Mouse (Mus musculus) limb, embryonic 10.5 days (tissue): ENCODE results near the gene Cd44. TPM values are rescaled to one million over a fixed set of nuclear protein-coding genes. Genes with fewer than 3 reads are reported as not detected.
A peak's percentile ranks its signal among the peaks of the same experiment; 100 is the strongest.

Experiments used
- DNase-seq: peaks from one replicate; pipeline ENCODE4 v3.0.0-alpha.2; 2017; ENCODE audit warnings: low spot score
- H3K27ac ChIP-seq: fragments of 300-500 bp; sonication (generic); 2 replicates; pipeline ENCODE4 v1.5.1; 2016; ENCODE audit warnings: mild to moderate bottlenecking
- H3K27me3 ChIP-seq: fragments of 300-500 bp; sonication (generic); 2 replicates; pipeline ENCODE4 v1.6.1; 2016; ENCODE audit warnings: low read depth, mild to moderate bottlenecking; ENCODE audit not compliant: poor library complexity, severe bottlenecking
- H3K36me3 ChIP-seq: fragments of 300-500 bp; sonication (generic); 2 replicates; pipeline ENCODE4 v1.6.1; 2016; ENCODE audit warnings: mild to moderate bottlenecking, moderate library complexity
- H3K4me1 ChIP-seq: fragments of 300-500 bp; sonication (generic); 2 replicates; pipeline ENCODE4 v1.6.1; 2016
- H3K4me3 ChIP-seq: fragments of 300-500 bp; sonication (generic); 2 replicates; pipeline ENCODE4 v1.5.1; 2016; ENCODE audit warnings: mild to moderate bottlenecking, moderate library complexity
- H3K9me3 ChIP-seq: fragments of 300-500 bp; sonication (generic); replicated peaks from 2 replicates; pipeline ENCODE4 v1.6.1; 2016; ENCODE audit warnings: mild to moderate bottlenecking
- WGBS: fragments of 180-500 bp; shearing (Covaris S2); methylation state at CpG from one replicate; pipeline ENCODE4 v1.1.7; 2016; 5-methylcytosine and 5-hydroxymethylcytosine counted together
- polyA plus RNA-seq: library from polyadenylated mRNA; unstranded; fragments of >200 nt; fragmentation: Nextera tagmentation; extraction: Ambion mirVana; gene quantifications from 2 replicates; pipeline ENCODE4 v1.2.1, GENCODE M21; 2016

The Cd44 gene
- polyA plus RNA-seq, 1 experiment from 2014 or later = 3.4 TPM

DNA sequence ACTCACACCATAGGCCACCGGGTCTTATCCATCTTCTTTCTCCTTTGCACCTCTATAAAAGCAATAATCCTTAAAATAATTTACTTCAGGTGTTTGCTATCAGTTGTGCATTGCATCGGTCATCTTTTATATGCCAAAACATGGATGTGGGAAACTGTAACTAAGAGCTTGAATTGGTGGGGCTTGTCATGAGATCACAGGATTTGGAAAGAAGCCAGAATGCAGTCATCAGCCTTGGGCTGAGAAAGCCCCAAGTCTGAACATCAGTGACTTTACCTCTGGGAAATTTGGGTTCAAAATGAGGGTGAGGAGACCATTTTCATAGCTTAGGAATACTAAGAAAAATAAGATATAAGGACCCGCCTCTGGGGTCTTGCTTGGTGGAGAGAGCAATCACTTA is 4.1 kb upstream of the Cd44 start:
- WGBS = 84% methylated on average over 3 of the region's 3 CpGs
- no peak for DNase-seq
- Histone ChIP-seq H3K4me3 (no peak overlapping the region), H3K27ac (no peak overlapping the region), H3K36me3 (no peaks in the 10 kb centered on the region), H3K4me1 (peaks cover 13% of the 10 kb centered on the region), H3K27me3 (peaks cover 20% of the 10 kb centered on the region), H3K9me3 (no peaks in the 10 kb centered on the region)

DNA sequence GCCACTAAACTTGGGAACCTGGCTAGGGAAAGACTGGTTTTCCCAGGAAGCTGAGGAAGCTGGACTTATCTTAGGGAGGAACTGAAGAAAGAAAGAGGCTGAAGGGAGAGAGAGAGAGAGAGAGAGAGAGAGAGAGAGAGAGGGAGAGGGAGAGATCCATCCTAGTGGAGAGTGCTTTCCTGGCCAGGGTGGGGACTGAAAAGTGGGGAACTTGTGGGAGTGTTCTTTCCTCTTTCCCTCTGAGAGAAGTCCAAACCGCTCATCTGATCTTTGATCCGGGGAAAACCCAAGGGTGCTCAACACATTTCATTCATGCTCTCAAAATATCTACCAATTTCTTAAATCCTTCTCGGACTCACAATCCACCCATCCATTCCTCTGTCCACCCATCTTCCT is 361 bp upstream of the Cd44 start:
- DNase-seq = no peak
- peaks cover 32% of the 10 kb centered on the region for H3K27me3 ChIP-seq
- peaks cover 13% of the 10 kb centered on the region for H3K4me1 ChIP-seq
- no peaks in the 10 kb centered on the region for H3K9me3 ChIP-seq
- H3K36me3 ChIP-seq = no peaks in the 10 kb centered on the region
- peak overlapping the region; percentile 61 for H3K4me3 ChIP-seq
- WGBS = 16% methylated on average over 3 of the region's 3 CpGs
- peak overlapping the region; percentile 69 for H3K27ac ChIP-seq

DNA sequence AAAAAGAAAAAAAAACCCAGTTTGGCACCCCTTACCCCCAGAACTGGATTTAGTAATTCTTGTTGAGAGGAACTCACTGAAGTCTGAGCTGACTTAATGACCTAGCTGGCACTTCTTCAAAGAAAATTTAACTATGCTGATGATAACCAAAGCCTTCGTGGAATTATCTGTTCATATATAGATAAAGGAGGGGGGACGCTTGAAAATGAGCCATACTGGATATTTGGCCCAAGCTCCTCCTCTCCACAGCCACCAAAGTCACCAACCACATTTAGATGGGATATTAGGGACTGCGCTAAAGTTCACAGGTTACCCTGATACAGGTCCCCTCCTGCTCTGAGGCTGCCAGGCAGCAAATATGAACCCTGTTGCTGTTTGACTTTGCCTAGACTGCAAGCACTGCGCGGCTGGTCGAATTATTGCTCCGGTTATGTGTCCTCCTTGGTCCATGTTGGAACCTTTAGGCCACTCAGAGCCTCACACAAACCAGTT is 1.2 kb downstream of the Cd44 start:
- no peaks in the 10 kb centered on the region for H3K36me3 ChIP-seq
- H3K27ac ChIP-seq = no peak overlapping the region
- 60% methylated on average over 7 of the region's 7 CpGs for WGBS
- peaks cover 13% of the 10 kb centered on the region for H3K4me1 ChIP-seq
- H3K4me3 ChIP-seq = peak overlapping the region; percentile 61
- peaks cover 32% of the 10 kb centered on the region for H3K27me3 ChIP-seq
- no peaks in the 10 kb centered on the region for H3K9me3 ChIP-seq
- no peak for DNase-seq

DNA sequence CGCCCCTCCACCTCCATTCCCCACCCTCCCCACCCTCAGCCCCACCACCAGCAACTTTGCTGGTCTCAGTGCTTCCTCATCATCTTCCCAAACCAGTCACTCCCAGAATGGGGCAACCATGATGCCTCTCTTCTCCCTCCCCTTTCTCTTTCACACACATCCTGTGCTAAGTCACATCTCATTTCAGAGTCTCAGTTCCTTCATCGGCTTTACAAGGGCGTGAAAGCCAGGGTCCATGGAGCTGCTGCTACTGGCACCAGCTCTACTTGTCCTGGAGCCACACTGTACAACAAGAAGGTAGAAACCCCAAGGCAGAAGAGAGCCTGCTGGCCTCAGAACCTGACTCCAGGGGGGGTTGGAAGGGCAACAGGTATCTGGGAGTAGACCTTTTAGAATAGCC is 2.2 kb downstream of the Cd44 start:
- no peaks in the 10 kb centered on the region for H3K9me3 ChIP-seq
- H3K4me1 ChIP-seq = peaks cover 13% of the 10 kb centered on the region
- no peak overlapping the region for H3K4me3 ChIP-seq
- peaks cover 32% of the 10 kb centered on the region for H3K27me3 ChIP-seq
- no peak overlapping the region for H3K27ac ChIP-seq
- WGBS = 62% methylated on average over 3 of the region's 3 CpGs
- H3K36me3 ChIP-seq = no peaks in the 10 kb centered on the region
- no peak for DNase-seq

DNA sequence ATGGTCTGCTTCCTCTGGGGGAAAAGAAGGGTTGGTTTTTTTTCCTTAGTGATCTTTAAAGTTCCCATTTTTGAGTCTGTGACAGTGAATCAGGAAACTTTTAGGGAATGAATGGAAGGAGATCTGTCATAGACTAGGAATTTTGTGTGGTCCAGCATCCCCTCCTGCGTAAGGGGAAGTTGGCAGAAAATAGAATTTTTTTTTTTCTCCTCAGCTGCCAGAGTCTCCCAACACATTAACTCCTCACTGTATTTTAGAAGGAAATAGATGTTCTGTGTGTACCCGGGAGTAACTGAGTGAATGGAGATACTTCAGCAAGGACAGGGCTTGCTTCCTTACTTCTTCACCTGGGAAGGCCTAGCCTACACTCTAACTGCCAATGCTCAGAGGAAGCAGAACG is 2.9 kb downstream of the Cd44 start:
- no peak for DNase-seq
- 90% methylated on average over 3 of the region's 3 CpGs for WGBS

DNA sequence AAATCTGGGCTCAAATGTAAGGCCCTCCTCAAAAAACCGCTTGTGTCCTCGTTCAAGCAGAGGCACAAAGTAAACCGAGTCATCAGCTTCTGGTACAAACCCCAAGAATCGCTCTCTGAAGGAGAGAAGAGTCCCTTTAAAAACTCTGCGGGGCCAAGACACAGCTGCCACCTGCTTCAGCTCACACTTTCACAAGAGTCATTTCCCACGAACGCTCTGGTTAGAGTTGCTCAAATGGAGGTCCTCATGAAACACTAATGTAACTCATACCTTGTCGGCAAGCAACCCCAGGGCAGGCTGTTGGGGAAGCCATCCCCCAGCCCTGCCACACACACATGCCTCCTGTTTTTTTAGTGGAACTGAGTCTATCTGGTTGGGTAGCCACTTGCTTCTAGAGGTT is 5.3 kb downstream of the Cd44 start:
- DNase-seq = no peak
- Histone ChIP-seq H3K27ac (no peak overlapping the region), H3K36me3 (no peaks in the 10 kb centered on the region), H3K9me3 (no peaks in the 10 kb centered on the region), H3K4me1 (peaks cover 5% of the 10 kb centered on the region), H3K4me3 (no peak overlapping the region), H3K27me3 (peaks cover 18% of the 10 kb centered on the region)
- WGBS = 87% methylated on average over 8 of the region's 8 CpGs

More for the DNA sequence above, 2.9 kb downstream of the Cd44 start:
- Histone ChIP-seq H3K36me3 (no peaks in the 10 kb centered on the region), H3K4me3 (no peak overlapping the region), H3K4me1 (peaks cover 13% of the 10 kb centered on the region), H3K27ac (no peak overlapping the region), H3K27me3 (peaks cover 32% of the 10 kb centered on the region), H3K9me3 (no peaks in the 10 kb centered on the region)

DNA sequence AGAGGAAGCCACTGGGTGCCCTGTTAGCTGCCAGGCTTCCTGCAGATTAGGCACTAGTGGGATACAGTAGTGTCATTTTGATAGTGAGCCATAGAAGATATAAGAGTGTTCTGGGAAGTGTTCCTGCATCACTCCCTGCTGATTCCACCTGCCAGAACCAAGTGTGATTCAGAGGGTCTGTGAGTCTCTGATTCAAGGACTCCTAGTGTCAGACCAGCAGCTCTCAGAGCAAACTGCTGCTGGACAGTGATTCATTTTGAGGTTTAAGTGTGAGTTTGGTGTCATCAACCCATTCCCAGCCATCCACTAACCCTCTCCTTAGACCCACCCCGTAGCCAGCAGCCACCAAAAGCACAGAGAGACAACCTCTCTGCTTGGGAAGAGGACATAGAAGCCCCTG is 6.3 kb downstream of the Cd44 start:
- Histone ChIP-seq H3K27me3 (peaks cover 8% of the 10 kb centered on the region), H3K9me3 (no peaks in the 10 kb centered on the region), H3K4me1 (no peaks in the 10 kb centered on the region), H3K27ac (no peak overlapping the region), H3K36me3 (no peaks in the 10 kb centered on the region), H3K4me3 (no peak overlapping the region)
- no peak for DNase-seq
- 79% methylated on average over 1 of the region's 1 CpGs for WGBS

DNA sequence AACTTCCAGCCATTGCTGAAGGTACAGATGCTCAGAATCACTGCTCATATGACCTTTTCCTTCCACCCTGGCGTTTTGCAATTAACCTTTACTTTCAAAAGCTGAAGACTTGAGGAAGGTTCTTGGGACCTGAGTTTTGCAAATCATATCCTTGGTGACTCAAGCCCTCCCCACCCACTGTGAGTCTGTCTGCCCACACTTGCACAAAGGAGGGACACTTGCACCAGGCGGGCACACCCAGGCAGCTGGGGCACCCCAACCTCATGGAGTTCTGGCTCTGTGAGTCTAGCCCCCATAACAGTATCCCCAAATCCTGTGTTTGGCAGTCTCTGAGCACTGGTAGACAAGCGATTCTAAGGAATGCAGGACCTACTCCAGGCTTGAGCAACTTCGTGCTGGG is 6.7 kb downstream of the Cd44 start:
- H3K27ac ChIP-seq = no peak overlapping the region
- no peaks in the 10 kb centered on the region for H3K36me3 ChIP-seq
- 77% methylated on average over 4 of the region's 4 CpGs for WGBS
- no peaks in the 10 kb centered on the region for H3K9me3 ChIP-seq
- no peak for DNase-seq
- H3K4me1 ChIP-seq = no peaks in the 10 kb centered on the region
- peaks cover 6% of the 10 kb centered on the region for H3K27me3 ChIP-seq
- H3K4me3 ChIP-seq = no peak overlapping the region

DNA sequence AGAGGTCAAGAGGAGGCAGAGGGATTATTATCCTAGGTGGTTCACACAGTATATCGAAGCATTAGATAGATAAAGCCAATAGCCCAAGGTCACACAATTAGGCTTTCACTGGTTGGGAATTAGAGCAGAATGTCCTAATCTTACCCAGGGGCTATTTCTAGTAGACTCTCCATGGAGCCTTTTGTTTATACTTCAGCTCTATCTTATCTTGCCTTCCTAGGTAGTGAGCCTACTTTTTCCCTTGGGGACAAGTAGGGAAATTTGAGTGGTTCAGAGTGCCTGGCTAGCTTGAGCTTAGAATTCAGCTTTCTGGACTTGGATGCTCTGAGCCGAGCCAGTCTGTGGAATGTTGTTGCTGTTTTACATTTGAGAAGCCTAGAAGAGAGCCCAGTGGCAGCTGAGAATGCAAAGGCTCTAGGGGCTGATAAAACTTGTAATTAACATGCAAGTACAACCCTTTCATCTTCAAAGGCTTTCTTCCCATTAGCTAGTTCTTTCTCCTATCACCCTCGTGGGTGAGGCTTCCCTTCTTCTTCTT is 12.7 kb downstream of the Cd44 start:
- 21% methylated on average over 3 of the region's 3 CpGs for WGBS

DNA sequence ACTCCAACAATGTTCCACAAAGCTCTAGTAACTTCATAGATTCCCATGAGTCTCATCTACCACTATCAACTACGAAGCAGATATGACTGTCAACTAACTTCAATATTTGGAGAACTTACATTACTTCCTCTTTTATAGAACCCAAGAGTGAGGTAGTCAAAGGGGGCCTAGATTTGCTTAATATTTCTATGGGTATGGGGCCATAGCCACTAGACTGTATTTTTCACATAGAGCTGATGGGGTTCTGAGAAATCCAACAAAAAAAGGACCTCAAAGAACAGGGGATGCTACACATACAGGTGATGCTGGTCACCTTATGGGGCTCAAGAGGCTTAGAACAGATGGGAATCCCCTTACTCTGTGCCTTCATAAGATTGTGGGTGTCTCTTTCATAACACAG is 14.3 kb downstream of the Cd44 start:
- 91% methylated on average over 1 of the region's 1 CpGs for WGBS

More for the DNA sequence above, 12.7 kb downstream of the Cd44 start:
- H3K27me3 ChIP-seq = no peaks in the 10 kb centered on the region
- H3K4me1 ChIP-seq = no peaks in the 10 kb centered on the region
- H3K27ac ChIP-seq = no peak overlapping the region
- DNase-seq = no peak
- H3K36me3 ChIP-seq = no peaks in the 10 kb centered on the region
- H3K9me3 ChIP-seq = no peaks in the 10 kb centered on the region
- no peak overlapping the region for H3K4me3 ChIP-seq

DNA sequence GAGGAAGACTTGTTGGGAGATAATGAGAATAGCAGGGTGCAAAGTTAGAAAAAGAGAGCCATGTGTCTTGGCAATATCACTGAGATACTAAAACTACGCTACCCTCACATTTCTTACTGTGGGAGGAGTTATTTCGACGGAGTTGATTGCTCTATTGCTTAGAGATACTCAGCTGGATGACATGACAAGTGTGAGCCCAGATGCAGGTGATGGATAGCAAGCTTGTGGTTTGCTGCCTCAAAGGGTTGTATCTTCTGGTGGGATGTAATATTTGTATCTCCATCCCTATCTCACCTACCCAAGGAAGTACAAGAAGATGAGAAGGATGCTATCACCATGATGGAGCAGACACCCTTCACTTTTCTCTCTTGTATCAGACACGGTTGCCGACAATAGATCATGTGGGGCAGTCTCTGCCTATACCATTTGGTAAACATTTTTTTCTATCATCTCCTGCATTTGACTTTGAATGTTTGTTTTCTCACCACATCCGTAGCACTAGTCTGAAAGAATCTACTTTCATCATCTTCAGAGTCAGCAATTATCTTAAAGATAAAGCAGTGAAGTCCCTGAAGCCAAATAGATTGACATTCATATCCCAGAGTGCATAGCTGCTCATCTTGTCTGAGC is 15.0 kb downstream of the Cd44 start:
- no peak overlapping the region for H3K27ac ChIP-seq
- no peaks in the 10 kb centered on the region for H3K27me3 ChIP-seq
- H3K9me3 ChIP-seq = no peaks in the 10 kb centered on the region
- no peak overlapping the region for H3K4me3 ChIP-seq
- 92% methylated on average over 6 of the region's 6 CpGs for WGBS
- H3K36me3 ChIP-seq = no peaks in the 10 kb centered on the region
- DNase-seq = no peak
- peaks cover 14% of the 10 kb centered on the region; the same call in 1 of the 2 replicates for H3K4me1 ChIP-seq

More for the DNA sequence above, 14.3 kb downstream of the Cd44 start:
- no peak overlapping the region for H3K4me3 ChIP-seq
- H3K4me1 ChIP-seq = peaks cover 10% of the 10 kb centered on the region; the same call in 1 of the 2 replicates
- no peaks in the 10 kb centered on the region for H3K36me3 ChIP-seq
- no peak overlapping the region for H3K27ac ChIP-seq
- no peaks in the 10 kb centered on the region for H3K9me3 ChIP-seq
- H3K27me3 ChIP-seq = no peaks in the 10 kb centered on the region
- no peak for DNase-seq

DNA sequence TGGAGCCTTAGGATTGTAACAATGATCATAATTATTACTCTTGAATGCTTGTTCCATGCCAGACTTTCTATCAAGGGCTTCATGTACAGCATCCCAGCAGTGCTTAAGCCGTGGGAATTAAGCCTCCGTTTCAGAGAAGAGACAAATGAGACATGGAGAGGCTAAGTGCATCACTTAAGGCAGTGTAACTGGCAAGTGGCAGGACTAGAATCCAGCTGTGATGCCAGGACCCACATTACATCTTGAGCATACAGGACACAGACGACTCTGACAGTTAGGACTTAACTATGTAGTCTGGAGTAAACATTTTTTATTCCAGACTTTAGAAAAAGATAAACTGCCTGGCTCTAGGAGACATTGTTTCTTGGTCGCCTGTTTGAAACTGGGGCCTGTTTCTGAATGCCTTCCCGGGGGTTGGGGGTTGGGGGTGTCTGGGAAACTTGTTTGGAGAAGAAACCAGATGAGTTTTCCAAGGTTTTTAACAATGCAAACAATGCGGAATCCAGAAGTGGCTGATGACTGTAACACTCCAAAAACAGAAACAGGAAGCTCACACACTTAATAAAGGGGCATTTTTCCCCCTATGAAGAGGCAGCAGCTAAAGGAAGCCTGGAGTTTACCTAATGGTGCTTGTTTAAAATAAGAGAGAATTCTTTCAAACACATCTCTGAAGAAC is 18.7 kb downstream of the Cd44 start:
- no peak for DNase-seq
- Histone ChIP-seq H3K27ac (peak overlapping the region; percentile 36), H3K4me1 (peaks cover 19% of the 10 kb centered on the region; the same call in 1 of the 2 replicates), H3K9me3 (no peaks in the 10 kb centered on the region), H3K27me3 (no peaks in the 10 kb centered on the region), H3K36me3 (no peaks in the 10 kb centered on the region), H3K4me3 (no peak overlapping the region)
- WGBS = 59% methylated on average over 6 of the region's 6 CpGs

DNA sequence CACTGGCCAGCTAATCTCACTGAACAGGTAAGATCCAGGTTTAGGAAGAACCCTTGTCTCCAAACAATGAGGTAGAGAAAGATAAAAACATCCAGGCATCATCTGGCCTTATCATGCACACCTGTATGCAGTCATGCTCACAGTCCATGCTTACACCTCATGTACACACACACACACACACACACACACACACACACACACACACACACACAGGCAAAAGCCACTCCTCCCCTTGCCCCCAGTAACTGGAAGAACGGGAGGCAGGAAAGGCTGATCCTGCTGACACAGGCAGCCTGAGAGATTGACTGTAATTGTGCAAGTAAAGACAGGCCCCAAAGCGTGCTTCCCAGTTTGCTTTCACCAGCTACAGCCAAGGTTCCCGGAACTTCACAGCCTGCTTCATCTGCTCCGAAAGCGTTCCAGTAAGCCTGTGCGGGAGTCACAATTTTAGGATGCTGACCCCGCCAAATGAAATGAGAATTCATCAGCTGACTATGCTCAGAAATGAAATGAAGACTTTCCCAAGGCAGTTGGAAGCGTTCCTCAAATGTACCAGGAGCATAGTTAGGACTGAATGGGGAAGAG is 19.4 kb downstream of the Cd44 start:
- peak overlapping the region; percentile 36 for H3K27ac ChIP-seq
- H3K9me3 ChIP-seq = no peaks in the 10 kb centered on the region
- no peak for DNase-seq
- WGBS = 72% methylated on average over 8 of the region's 8 CpGs
- H3K4me3 ChIP-seq = no peak overlapping the region
- H3K36me3 ChIP-seq = no peaks in the 10 kb centered on the region
- H3K27me3 ChIP-seq = no peaks in the 10 kb centered on the region
- H3K4me1 ChIP-seq = peaks cover 19% of the 10 kb centered on the region; the same call in 1 of the 2 replicates
